Mouse (Mus musculus) erythroblast, embryonic 14.5 days (primary cell): ENCODE results near the gene Psma5.

Source experiments
- GATA1 ChIP-seq: IDR thresholded peaks from 2 replicates; pipeline ENCODE4 v1.6.1; 2012; ENCODE audit warnings: low read length, inconsistent platforms, mixed read lengths
- TAL1 ChIP-seq: IDR thresholded peaks from 3 replicates; pipeline ENCODE4 v1.6.1; 2012; ENCODE audit warnings: low read length, inconsistent platforms, mixed read lengths

DNA sequence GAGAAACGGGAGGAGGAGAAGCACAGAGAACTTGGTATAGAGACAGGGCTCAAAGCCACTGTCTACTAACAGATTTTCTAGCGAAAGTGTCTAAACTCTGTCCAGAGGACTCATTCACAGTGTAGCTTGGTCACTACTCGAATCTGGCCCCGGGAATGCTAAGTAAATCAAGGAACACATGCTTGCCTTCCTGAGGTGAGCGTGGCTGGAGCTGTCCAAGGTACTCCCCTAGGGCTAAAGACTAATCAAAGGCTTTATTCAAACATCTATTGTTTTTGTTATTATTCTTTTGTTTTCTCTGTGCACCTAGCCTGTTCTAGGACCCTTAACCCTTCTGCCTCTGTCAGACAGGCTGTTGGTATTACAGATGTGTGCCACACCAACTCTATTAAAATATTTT lies 42.0 kb upstream of the Psma5 start:
- no peak for TF ChIP-seq GATA1
- no peak for TF ChIP-seq TAL1
